Mouse (Mus musculus) C2C12 (cell line): Measurements from ENCODE around the gene Fbxo47.

Experiments
- CEBPB ChIP-seq: IDR thresholded peaks from one replicate; pipeline ENCODE4 v1.6.1; 2011; ENCODE audit warnings: low read depth, mild to moderate bottlenecking, control low read depth, moderate library complexity
- CTCF ChIP-seq: IDR thresholded peaks from one replicate; pipeline ENCODE4 v1.5.1; 2011; ENCODE audit not compliant: control insufficient read depth, insufficient read depth, insufficient read length
- MAX ChIP-seq: IDR thresholded peaks from one replicate; pipeline ENCODE4 v1.6.1; 2011; ENCODE audit warnings: mild to moderate bottlenecking, control low read depth
- MYOD1 ChIP-seq: IDR thresholded peaks from one replicate; pipeline ENCODE4 v1.6.1; 2011; ENCODE audit warnings: low read depth; ENCODE audit not compliant: control insufficient read depth, insufficient read length
- MYOG ChIP-seq: IDR thresholded peaks from one replicate; pipeline ENCODE4 v1.6.1; 2011; ENCODE audit not compliant: control insufficient read depth, insufficient read length; ENCODE audit errors: extremely low read depth
- USF1 ChIP-seq: IDR thresholded peaks from one replicate; pipeline ENCODE4 v1.6.1; 2011; ENCODE audit warnings: low read depth, mild to moderate bottlenecking, control low read depth, moderate library complexity

DNA sequence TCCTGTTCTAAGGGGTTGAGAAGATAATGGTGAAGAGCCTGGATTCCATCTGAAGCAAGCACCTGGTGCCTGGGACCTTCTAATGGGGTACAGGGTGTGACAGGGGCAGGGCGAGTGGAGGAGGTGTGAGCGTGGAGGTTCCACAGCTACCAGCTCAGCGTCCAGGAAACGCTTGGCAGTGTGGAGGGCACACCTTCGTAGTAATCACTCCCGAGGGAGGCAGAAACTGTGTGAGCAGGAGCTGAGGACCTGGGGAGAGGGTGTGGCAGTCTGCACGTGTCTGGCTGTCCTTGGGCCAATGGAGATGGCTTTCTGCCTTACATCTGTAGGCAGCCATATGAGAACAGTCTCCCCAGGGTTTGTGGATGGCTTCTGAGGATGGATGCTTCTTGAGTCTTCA lies 70.9 kb downstream of the Fbxo47 start:
- TF ChIP-seq CTCF, result no peak
- TF ChIP-seq MYOG, result no peak
- no peak for TF ChIP-seq USF1
- TF ChIP-seq CEBPB, result no peak
- no peak for TF ChIP-seq MYOD1
- no peak for TF ChIP-seq MAX
